Mouse (Mus musculus) thymus, adult 2 months (tissue): ENCODE data around the gene Map3k4. TPM values are rescaled to one million over a fixed set of nuclear protein-coding genes. Genes with fewer than 3 reads are reported as not detected.

Source experiments
- DNase-seq: peaks from one replicate; pipeline ENCODE4 v3.0.0; 2021
- H3K27ac ChIP-seq: fragments of 200-500 bp; 2 replicates; pipeline ENCODE4 v1.5.1; 2012; ENCODE audit warnings: low read length, control low read depth; ENCODE audit not compliant: control insufficient read depth, insufficient read depth
- H3K27me3 ChIP-seq: fragments of 200-500 bp; 2 replicates; pipeline ENCODE4 v1.6.1; 2012; ENCODE audit warnings: mild to moderate bottlenecking, low read length, moderate library complexity, mixed read lengths; ENCODE audit not compliant: control insufficient read depth, insufficient read depth
- H3K36me3 ChIP-seq: fragments of 200-500 bp; 2 replicates; pipeline ENCODE4 v1.6.1; 2012; ENCODE audit warnings: mild to moderate bottlenecking, low read length, moderate library complexity; ENCODE audit not compliant: control insufficient read depth, insufficient read depth
- H3K4me1 ChIP-seq: fragments of 200-500 bp; replicated peaks from 2 replicates; pipeline ENCODE4 v1.6.1; 2012; ENCODE audit warnings: low read length; ENCODE audit not compliant: control insufficient read depth, insufficient read depth
- H3K4me3 ChIP-seq: fragments of 200-500 bp; 2 replicates; pipeline ENCODE4 v1.5.1; 2012; ENCODE audit warnings: mild to moderate bottlenecking, low read length, control low read depth, moderate library complexity; ENCODE audit not compliant: control insufficient read depth, insufficient read depth
- CTCF ChIP-seq: fragments of 200-500 bp; IDR thresholded peaks from 2 replicates; pipeline ENCODE4 v1.5.1; 2012; ENCODE audit warnings: mild to moderate bottlenecking, control low read depth, low read length, moderate library complexity, borderline replicate concordance; ENCODE audit not compliant: control insufficient read depth, poor library complexity, insufficient read depth; ENCODE audit errors: extremely low read depth
- POLR2A ChIP-seq: fragments of 200-500 bp; IDR thresholded peaks from 2 replicates; pipeline ENCODE4 v1.6.1; 2012; ENCODE audit warnings: mild to moderate bottlenecking, low read length, control low read depth, moderate library complexity; ENCODE audit not compliant: control insufficient read depth, poor library complexity, insufficient read depth; ENCODE audit errors: extremely low read depth
- WGBS: fragments of 180-500 bp; shearing (Covaris S2); methylation state at CpG from one replicate; pipeline ENCODE4 v1.1.7; 2018; 5-methylcytosine and 5-hydroxymethylcytosine counted together
- polyA plus RNA-seq: library from polyadenylated mRNA; depleted of rRNA; stranded (reverse); fragments of >200 nt; gene quantifications from 2 replicates; pipeline ENCODE4 v1.2.3, GENCODE M21; 2012

Gene Map3k4
- polyA plus RNA-seq, 1 experiment, result 27.7 TPM

DNA sequence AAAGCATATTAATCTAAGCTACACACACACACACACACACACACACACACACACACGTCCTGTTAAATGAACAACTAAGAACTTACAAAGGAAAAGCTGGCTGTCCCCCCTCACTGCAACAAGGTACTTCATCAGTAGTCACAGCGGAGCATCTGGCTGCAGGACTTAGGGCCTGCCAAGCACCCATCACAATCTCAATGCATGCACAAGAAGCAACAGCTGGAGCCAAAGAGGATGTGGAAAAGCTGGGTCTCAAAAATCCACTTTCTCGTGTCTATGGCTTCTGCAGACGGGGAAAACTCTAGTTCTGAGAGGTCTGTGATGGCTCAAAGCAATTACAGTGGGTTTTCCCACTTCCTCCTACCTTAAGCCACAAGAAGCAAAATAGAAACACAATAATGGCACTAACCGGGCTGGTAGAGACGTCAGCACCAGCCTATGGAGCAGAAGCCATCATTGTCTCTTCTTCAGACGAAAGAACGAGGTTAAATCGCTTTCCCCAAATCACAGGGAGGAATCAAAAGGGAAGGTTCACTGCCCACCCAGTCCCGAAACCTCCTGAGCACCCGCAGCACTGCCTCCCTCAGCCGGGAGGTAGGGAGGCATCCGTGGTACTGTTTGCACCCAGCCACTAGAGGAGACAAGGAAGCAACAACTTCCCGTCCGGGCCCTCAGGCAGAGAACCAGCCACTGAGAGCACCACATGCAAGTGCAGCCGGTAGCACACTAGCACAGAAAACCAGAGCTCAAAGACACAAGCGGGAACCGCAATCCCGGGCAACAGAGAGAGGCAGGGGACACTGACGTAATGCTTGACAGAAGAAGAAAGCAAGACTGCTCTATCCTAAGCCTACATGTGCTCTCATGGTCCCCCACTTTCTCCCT, 11.1 kb downstream of the Map3k4 start:
- H3K4me3 ChIP-seq, result peak overlapping the region; percentile 27; the same call in 1 of the 2 replicates
- 6% methylated on average over 20 of the region's 20 CpGs for WGBS
- H3K27me3 ChIP-seq, result no peaks in the 10 kb centered on the region
- H3K36me3 ChIP-seq, result no peaks in the 10 kb centered on the region
- TF ChIP-seq CTCF (peak; percentile 65; the same call in 1 of the 2 replicates), POLR2A (no peak)
- DNase-seq, result peak; percentile 71
- H3K27ac ChIP-seq, result no peak overlapping the region
- peaks cover 15% of the 10 kb centered on the region for H3K4me1 ChIP-seq

DNA sequence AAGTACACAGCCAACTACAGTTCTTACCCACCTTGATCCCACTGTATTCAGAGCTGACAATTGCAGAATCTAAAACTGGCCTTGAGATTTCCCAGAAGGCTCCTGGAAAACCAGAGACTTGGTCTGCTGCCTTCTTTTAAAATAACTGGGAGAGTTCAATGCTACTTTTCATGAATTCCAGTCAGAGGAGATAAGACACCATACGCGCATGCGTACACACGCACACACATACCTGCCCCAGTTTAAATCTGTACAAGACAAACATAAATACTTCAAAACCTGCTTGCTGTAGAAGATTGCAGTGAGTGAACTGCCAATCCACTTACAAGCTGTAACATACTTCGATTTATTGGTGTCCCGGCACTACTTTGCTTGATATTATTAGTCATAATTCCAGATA, 13.9 kb downstream of the Map3k4 start:
- TF ChIP-seq CTCF, result no peak
- TF ChIP-seq POLR2A, result no peak
- no peak overlapping the region for H3K4me3 ChIP-seq
- peaks cover 15% of the 10 kb centered on the region for H3K4me1 ChIP-seq
- H3K27ac ChIP-seq, result no peak overlapping the region
- no peak for DNase-seq
- 96% methylated on average over 6 of the region's 6 CpGs for WGBS
- H3K27me3 ChIP-seq, result no peaks in the 10 kb centered on the region
- no peaks in the 10 kb centered on the region for H3K36me3 ChIP-seq

DNA sequence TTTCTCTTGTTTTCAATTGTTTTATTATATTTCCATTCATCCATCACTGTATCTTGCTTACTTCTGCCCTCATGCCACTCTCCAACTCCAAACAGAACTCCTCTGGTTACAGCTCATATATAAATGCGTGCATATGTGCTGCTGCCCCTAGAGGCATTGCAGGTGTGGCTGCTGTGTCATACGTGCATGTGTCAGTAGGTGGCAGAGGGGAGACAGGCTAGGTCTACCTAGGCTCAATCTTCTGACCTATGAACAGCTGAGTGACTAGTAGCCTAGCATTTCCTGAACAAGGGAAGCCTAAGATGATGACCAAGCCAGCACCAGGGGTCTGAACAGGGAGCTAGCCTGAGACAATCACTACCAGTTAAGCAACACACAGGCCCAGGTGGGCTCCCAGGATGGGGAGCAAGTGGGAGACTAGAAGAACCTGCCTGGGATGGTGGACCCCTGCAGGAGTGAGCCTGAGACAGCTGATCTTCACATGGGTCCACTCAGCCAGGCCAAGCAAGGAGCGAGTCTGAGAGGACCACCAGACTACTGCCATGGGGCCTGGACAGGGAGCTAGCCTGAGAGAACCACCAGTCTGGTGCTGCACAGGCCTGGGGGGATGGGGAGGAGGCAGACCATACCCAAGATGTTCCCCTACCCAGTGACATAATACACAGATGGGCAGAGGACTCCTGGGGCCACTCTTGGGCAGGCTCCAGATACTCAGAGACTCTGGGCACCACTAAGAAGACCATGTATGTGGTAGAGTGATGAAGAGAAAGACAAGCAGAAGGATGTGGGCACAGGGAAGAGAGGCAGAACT, 17.5 kb downstream of the Map3k4 start:
- Histone ChIP-seq H3K4me1 (peaks cover 7% of the 10 kb centered on the region), H3K27ac (no peak overlapping the region), H3K36me3 (no peaks in the 10 kb centered on the region), H3K27me3 (no peaks in the 10 kb centered on the region), H3K4me3 (no peak overlapping the region)
- WGBS, result 45% methylated on average over 3 of the region's 3 CpGs
- peak; percentile 32; the same call in 1 of the 2 replicates for TF ChIP-seq CTCF
- no peak for TF ChIP-seq POLR2A
- peak; percentile 81 for DNase-seq

DNA sequence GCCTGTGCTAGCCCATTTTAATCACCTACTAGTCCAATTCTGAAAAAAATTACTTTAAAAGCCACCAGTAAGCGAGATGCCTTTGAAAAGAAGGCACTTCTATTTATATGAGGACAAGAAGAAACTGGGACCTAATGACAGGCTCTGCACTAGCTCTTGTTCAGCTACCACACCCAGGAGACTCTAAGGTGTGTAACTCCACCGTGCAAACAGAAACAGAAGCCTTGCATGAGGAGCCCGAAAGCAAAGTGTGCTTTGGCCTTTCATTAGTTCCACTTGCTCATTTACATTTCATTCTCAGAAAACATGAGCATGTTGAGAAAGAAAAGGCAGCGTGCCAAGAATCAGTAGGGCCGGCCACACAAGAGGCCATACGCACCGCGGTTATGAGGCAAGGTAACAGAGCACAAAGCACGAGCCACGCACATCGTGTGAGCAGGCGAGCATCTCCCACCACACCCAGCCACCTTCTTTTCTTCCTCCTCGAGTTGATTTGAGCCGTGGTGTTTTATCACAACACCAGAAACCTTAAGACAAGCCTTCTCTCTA, 18.4 kb downstream of the Map3k4 start:
- TF ChIP-seq CTCF, result no peak
- TF ChIP-seq POLR2A, result no peak
- H3K27ac ChIP-seq, result no peak overlapping the region
- peaks cover 4% of the 10 kb centered on the region for H3K4me1 ChIP-seq
- H3K36me3 ChIP-seq, result no peaks in the 10 kb centered on the region
- no peak overlapping the region for H3K4me3 ChIP-seq
- WGBS, result 90% methylated on average over 14 of the region's 14 CpGs
- DNase-seq, result no peak
- H3K27me3 ChIP-seq, result no peaks in the 10 kb centered on the region

DNA sequence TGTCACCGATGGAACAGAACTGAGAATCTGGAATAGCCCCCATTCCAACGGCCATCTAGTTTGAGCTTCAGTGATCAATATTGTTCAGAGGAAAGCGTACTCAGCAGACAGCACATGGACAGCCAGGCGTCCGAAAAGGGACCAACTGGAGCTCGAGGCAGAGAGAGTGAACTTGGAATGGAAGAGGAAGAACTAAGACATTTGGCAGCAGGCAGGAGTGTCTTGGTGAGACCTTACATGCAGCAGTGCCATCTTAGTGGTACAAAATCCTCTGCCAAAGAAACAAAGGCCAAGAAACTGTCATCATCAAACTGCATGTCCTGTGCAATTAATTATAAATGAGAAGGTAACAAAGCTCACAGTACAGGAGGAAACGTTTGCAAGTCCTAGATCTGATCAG, 19.2 kb downstream of the Map3k4 start:
- WGBS, result 91% methylated on average over 7 of the region's 7 CpGs
- TF ChIP-seq CTCF, result no peak
- TF ChIP-seq POLR2A, result no peak
- H3K4me1 ChIP-seq, result peaks cover 4% of the 10 kb centered on the region
- no peaks in the 10 kb centered on the region for H3K36me3 ChIP-seq
- DNase-seq, result no peak
- H3K27me3 ChIP-seq, result no peaks in the 10 kb centered on the region
- H3K4me3 ChIP-seq, result no peak overlapping the region
- H3K27ac ChIP-seq, result no peak overlapping the region

DNA sequence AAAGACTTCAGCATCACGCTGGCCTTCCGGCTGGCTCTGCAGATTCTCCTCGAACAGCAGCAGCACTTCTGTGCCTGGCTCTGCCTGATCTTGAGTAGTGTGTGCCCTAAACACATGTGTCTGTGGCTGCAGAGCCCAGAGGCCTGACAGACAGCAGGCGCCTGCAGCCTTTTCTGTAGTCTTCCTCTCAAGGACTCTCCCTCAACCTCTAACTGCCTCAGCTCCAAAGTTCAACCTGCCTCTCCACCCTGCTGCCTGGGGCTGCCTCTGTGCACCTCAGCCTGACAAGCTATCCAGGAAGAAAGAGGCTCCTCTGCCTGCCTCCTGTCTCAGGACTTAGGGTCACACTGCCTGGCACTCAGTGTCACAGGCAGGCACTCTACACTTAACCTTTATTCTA, 20.6 kb downstream of the Map3k4 start:
- Histone ChIP-seq H3K4me3 (no peak overlapping the region), H3K27ac (no peak overlapping the region), H3K4me1 (peaks cover 4% of the 10 kb centered on the region), H3K27me3 (no peaks in the 10 kb centered on the region), H3K36me3 (no peaks in the 10 kb centered on the region)
- 91% methylated on average over 4 of the region's 4 CpGs for WGBS
- no peak for DNase-seq
- TF ChIP-seq POLR2A (no peak), CTCF (no peak)
